Mouse (Mus musculus) CH12.LX (cell line): ENCODE data around the gene Drap1. TPM values are rescaled to one million over a fixed set of nuclear protein-coding genes. Genes with fewer than 3 reads are reported as not detected.

Experiments used
- DNase-seq: peaks from one replicate; pipeline ENCODE4 v3.0.0-alpha.2; 2013; ENCODE audit errors: extremely low read depth
- H3K27ac ChIP-seq: 2 replicates; pipeline ENCODE4 v1.5.1; 2012; ENCODE audit warnings: low read depth, mild to moderate bottlenecking, control low read depth, moderate library complexity; ENCODE audit not compliant: insufficient read depth
- H3K27me3 ChIP-seq: replicated peaks from 2 replicates; pipeline ENCODE3; 2012; ENCODE audit warnings: inconsistent platforms
- H3K36me3 ChIP-seq, 2 experiments: replicated peaks in 1 of 2; 2 replicates each; pipeline versions ENCODE3 to v1.6.1; 2012; ENCODE audit warnings: inconsistent platforms in 1 of 2, low read length in 1 of 2, mild to moderate bottlenecking in 1 of 2, mixed read lengths in 1 of 2, moderate library complexity in 1 of 2; ENCODE audit not compliant: control insufficient read depth in 1 of 2, insufficient read depth in 1 of 2
- H3K4me1 ChIP-seq, 2 experiments: 2 replicates each; pipeline ENCODE4 v1.6.1; 2012; ENCODE audit warnings: inconsistent platforms in 1 of 2, moderate library complexity in 1 of 2; ENCODE audit not compliant: insufficient read depth in 2 of 2, control insufficient read depth in 1 of 2
- H3K4me2 ChIP-seq: 2 replicates; pipeline ENCODE4 v1.6.1; 2012; ENCODE audit warnings: low read depth, mild to moderate bottlenecking, control low read depth; ENCODE audit not compliant: poor library complexity, insufficient read depth, severe bottlenecking
- H3K4me3 ChIP-seq, 3 experiments: fragments of 150-350 bp in 1 of 3; sonication (generic) in 1 of 3; replicated peaks in 1 of 3; 2 replicates each; pipeline versions ENCODE3 to v1.5.1; 2011 to 2012; ENCODE audit warnings: low read depth in 2 of 3, low read length in 2 of 3, mild to moderate bottlenecking in 2 of 3, moderate library complexity in 2 of 3, control low read depth in 1 of 3, improper control_type of control experiment in 1 of 3, inconsistent platforms in 1 of 3, mixed read lengths in 1 of 3; ENCODE audit not compliant: poor library complexity in 1 of 3
- H3K79me2 ChIP-seq: replicated peaks from 2 replicates; pipeline ENCODE4 v1.6.1; 2012; ENCODE audit warnings: mild to moderate bottlenecking, moderate library complexity; ENCODE audit not compliant: control insufficient read depth, poor library complexity, insufficient read depth, severe bottlenecking; ENCODE audit errors: extremely low read depth
- H3K9ac ChIP-seq: 2 replicates; pipeline ENCODE4 v1.6.1; 2012; ENCODE audit warnings: low read depth, mild to moderate bottlenecking, control low read depth, moderate library complexity; ENCODE audit not compliant: insufficient read depth
- H3K9me3 ChIP-seq: replicated peaks from 2 replicates; pipeline ENCODE3; 2012; ENCODE audit warnings: low read length, inconsistent platforms, mixed read lengths
- MAFK ChIP-seq: IDR thresholded peaks from 2 replicates; pipeline ENCODE4 v1.6.1; 2011; ENCODE audit warnings: low read length, improper control_type of control experiment; ENCODE audit not compliant: insufficient replicate concordance
- MXI1 ChIP-seq: IDR thresholded peaks from 2 replicates; pipeline ENCODE4 v1.6.1; 2011; ENCODE audit warnings: mild to moderate bottlenecking, low read depth, low read length, improper control_type of control experiment
- USF2 ChIP-seq: conservative IDR thresholded peaks from 2 replicates; pipeline ENCODE4 v1.6.1; 2011; ENCODE audit warnings: low read depth, low read length, improper control_type of control experiment
- dilution Hi-C: fragments of 300-500 bp; cut with MboI; formaldehyde crosslinking; loops from 2 replicates; pipeline ENCODE4 v1.14.3; 2020; ENCODE audit warnings: low sequenced_read_pairs; ENCODE audit not compliant: extremely low pct_unique_long_range_greater_than_20kb, extremely low pct_ligation_motif_present
- in situ Hi-C: fragments of 300-500 bp; cut with MboI; formaldehyde crosslinking; loops from 3 replicates; pipeline ENCODE4 v1.14.3; 2019; ENCODE audit warnings: low sequenced_read_pairs, low pct_ligation_motif_present, low pct_unique_long_range_greater_than_20kb, mixed read lengths
- polyA plus RNA-seq: library from polyadenylated mRNA; unstranded; fragments of >175 nt; gene quantifications from 2 replicates; pipeline ENCODE4 v1.2.1, GENCODE M21; 2012; ENCODE audit warnings: low read depth; ENCODE audit not compliant: insufficient read length
- total RNA-seq, 2 experiments: library from RNA; depleted of rRNA; stranded (reverse); fragments of 300-350 nt in 1 of 2; fragments of >200 nt in 1 of 2; gene quantifications; 2 replicates each; pipeline ENCODE4 v1.2.3; 2012 to 2014

Drap1 gene
- total and polyA plus RNA-seq, 3 experiments = 73.3 to 180 (median 143) TPM

- no peaks in the 10 kb centered on the region for H3K27me3 ChIP-seq
- peaks cover 0 to 14% of the 10 kb centered on the region in 2 experiments; a peak in 2 of 4 replicates for H3K4me1 ChIP-seq
- no peak for TF ChIP-seq USF2
- in situ Hi-C loops (no loop called here), dilution Hi-C loops (no loop called here)
- no peak overlapping the region for H3K9ac ChIP-seq
- H3K9me3 ChIP-seq = no peaks in the 10 kb centered on the region
- H3K27ac ChIP-seq = no peak overlapping the region
- H3K79me2 ChIP-seq = peaks cover 4% of the 10 kb centered on the region; the same call in 1 of the 2 replicates
- H3K4me2 ChIP-seq = no peak overlapping the region
- DNase-seq = no peak
- no peak overlapping the region for H3K4me3 ChIP-seq
- H3K36me3 ChIP-seq = peaks cover 54 to 84% of the 10 kb centered on the region in 2 experiments
Observed at GRCm38 (mm10) chr19:5374748-5375147, 50.0 kb downstream of the Drap1 start.

GRCm38 (mm10) chr19:5374177-5374576, 50.6 kb downstream of the Drap1 start:
- no peak overlapping the region for H3K9ac ChIP-seq
- in situ Hi-C loops = no loop called here
- TF ChIP-seq MXI1 (no peak), MAFK (no peak)
- TF ChIP-seq, all 38 proteins: peak for 0
- Histone ChIP-seq H3K27me3 (no peaks in the 10 kb centered on the region), H3K27ac (no peak overlapping the region), H3K79me2 (peaks cover 5% of the 10 kb centered on the region; the same call in 1 of the 2 replicates), H3K9me3 (no peaks in the 10 kb centered on the region), H3K36me3 (peaks cover 50 to 84% of the 10 kb centered on the region in 2 experiments), H3K4me2 (no peak overlapping the region), H3K4me1 (peaks cover 0 to 14% of the 10 kb centered on the region in 2 experiments; a peak in 2 of 4 replicates), H3K4me3 (no peak overlapping the region)
- dilution Hi-C loops = no loop called here
- no peak for DNase-seq

Other genes starting within 250 kb of the Drap1 start
Only the 20 nearest of the 25 such genes appear.
- gene Sf3b2, start 129.5 kb downstream of the Drap1 start, total RNA-seq (2012; rRNA removed) = 191 and 195 TPM in 2 replicates
- gene Sf3b2, start 129.5 kb downstream of the Drap1 start, total RNA-seq (2014; rRNA removed) = 155 and 161 TPM in 2 replicates
- 238 and 279 TPM in 2 replicates for gene Sf3b2, start 129.5 kb downstream of the Drap1 start, polyA plus RNA-seq
- not detected in 2 replicates for gene Gal3st3, start 126.6 kb downstream of the Drap1 start, total RNA-seq (2012; rRNA removed)
- not detected in 2 replicates for gene Gal3st3, start 126.6 kb downstream of the Drap1 start, total RNA-seq (2014; rRNA removed)
- not detected in 2 replicates for gene Gal3st3, start 126.6 kb downstream of the Drap1 start, polyA plus RNA-seq
- gene Catsper1, start 89.2 kb downstream of the Drap1 start, total RNA-seq (2012; rRNA removed) = not detected in 2 replicates
- gene Catsper1, start 89.2 kb downstream of the Drap1 start, total RNA-seq (2014; rRNA removed) = not detected in 2 replicates
- gene Catsper1, start 89.2 kb downstream of the Drap1 start, polyA plus RNA-seq = not detected in 2 replicates
- gene Cst6, start 75.4 kb downstream of the Drap1 start, total RNA-seq (2012; rRNA removed) = 1.9 and 3.5 TPM in 2 replicates
- not detected in 2 replicates for gene Cst6, start 75.4 kb downstream of the Drap1 start, total RNA-seq (2014; rRNA removed)
- gene Cst6, start 75.4 kb downstream of the Drap1 start, polyA plus RNA-seq = not detected in 2 replicates
- gene Eif1ad, start 58.2 kb downstream of the Drap1 start, total RNA-seq (2012; rRNA removed) = 68.4 and 82.5 TPM in 2 replicates
- gene Eif1ad, start 58.2 kb downstream of the Drap1 start, total RNA-seq (2014; rRNA removed) = 79.3 and 86.0 TPM in 2 replicates
- 97.7 and 98.8 TPM in 2 replicates for gene Eif1ad, start 58.2 kb downstream of the Drap1 start, polyA plus RNA-seq
- 161 and 176 TPM in 2 replicates for gene Banf1, start 57.8 kb downstream of the Drap1 start, total RNA-seq (2012; rRNA removed)
- 212 and 273 TPM in 2 replicates for gene Banf1, start 57.8 kb downstream of the Drap1 start, total RNA-seq (2014; rRNA removed)
- gene Banf1, start 57.8 kb downstream of the Drap1 start, polyA plus RNA-seq = 450 and 496 TPM in 2 replicates
- 78.3 and 85.8 TPM in 2 replicates for gene Sart1, start 36.3 kb downstream of the Drap1 start, total RNA-seq (2012; rRNA removed)
- 46.7 and 47.7 TPM in 2 replicates for gene Sart1, start 36.3 kb downstream of the Drap1 start, total RNA-seq (2014; rRNA removed)
- gene Sart1, start 36.3 kb downstream of the Drap1 start, polyA plus RNA-seq = 104 and 132 TPM in 2 replicates
- 0.80 and 0.89 TPM in 2 replicates for gene Tsga10ip, start 22.5 kb downstream of the Drap1 start, total RNA-seq (2012; rRNA removed)
- 0.14 TPM in 1 of 2 replicates, not detected in the other for gene Tsga10ip, start 22.5 kb downstream of the Drap1 start, total RNA-seq (2014; rRNA removed)
- 0.87 and 1.0 TPM in 2 replicates for gene Tsga10ip, start 22.5 kb downstream of the Drap1 start, polyA plus RNA-seq
- 8.6 and 9.8 TPM in 2 replicates for gene AI837181, start 165 bp upstream of the Drap1 start, total RNA-seq (2012; rRNA removed)
- gene AI837181, start 165 bp upstream of the Drap1 start, total RNA-seq (2014; rRNA removed) = 19.3 and 22.0 TPM in 2 replicates
- 20.7 and 25.1 TPM in 2 replicates for gene AI837181, start 165 bp upstream of the Drap1 start, polyA plus RNA-seq
- not detected in 2 replicates for gene Fosl1, start 22.6 kb upstream of the Drap1 start, total RNA-seq (2012; rRNA removed)
- gene Fosl1, start 22.6 kb upstream of the Drap1 start, total RNA-seq (2014; rRNA removed) = not detected in 2 replicates
- not detected in 2 replicates for gene Fosl1, start 22.6 kb upstream of the Drap1 start, polyA plus RNA-seq
- 4.2 and 4.8 TPM in 2 replicates for gene Ccdc85b, start 32.9 kb upstream of the Drap1 start, total RNA-seq (2012; rRNA removed)
- gene Ccdc85b, start 32.9 kb upstream of the Drap1 start, total RNA-seq (2014; rRNA removed) = 2.0 and 2.1 TPM in 2 replicates
- gene Ccdc85b, start 32.9 kb upstream of the Drap1 start, polyA plus RNA-seq = 4.1 and 5.0 TPM in 2 replicates
- gene Fibp, start 35.6 kb upstream of the Drap1 start, total RNA-seq (2012; rRNA removed) = 37.5 and 43.0 TPM in 2 replicates
- 23.9 and 29.1 TPM in 2 replicates for gene Fibp, start 35.6 kb upstream of the Drap1 start, total RNA-seq (2014; rRNA removed)
- 52.4 and 74.9 TPM in 2 replicates for gene Fibp, start 35.6 kb upstream of the Drap1 start, polyA plus RNA-seq
- 0.38 TPM in 2 replicates for gene Ctsw, start 43.5 kb upstream of the Drap1 start, total RNA-seq (2012; rRNA removed)
- gene Ctsw, start 43.5 kb upstream of the Drap1 start, total RNA-seq (2014; rRNA removed) = 0.23 TPM in 1 of 2 replicates, not detected in the other
- 0.60 and 1.1 TPM in 2 replicates for gene Ctsw, start 43.5 kb upstream of the Drap1 start, polyA plus RNA-seq
- 0.51 and 0.59 TPM in 2 replicates for gene Efemp2, start 49.0 kb upstream of the Drap1 start, total RNA-seq (2012; rRNA removed)
- gene Efemp2, start 49.0 kb upstream of the Drap1 start, total RNA-seq (2014; rRNA removed) = not detected in 2 replicates
- 0.50 and 1.5 TPM in 2 replicates for gene Efemp2, start 49.0 kb upstream of the Drap1 start, polyA plus RNA-seq
- gene Mus81, start 63.4 kb upstream of the Drap1 start, total RNA-seq (2012; rRNA removed) = 28.8 and 31.1 TPM in 2 replicates
- 18.0 and 20.4 TPM in 2 replicates for gene Mus81, start 63.4 kb upstream of the Drap1 start, total RNA-seq (2014; rRNA removed)
- 29.3 and 30.2 TPM in 2 replicates for gene Mus81, start 63.4 kb upstream of the Drap1 start, polyA plus RNA-seq
- gene Cfl1, start 65.5 kb upstream of the Drap1 start, total RNA-seq (2012; rRNA removed) = 818 and 982 TPM in 2 replicates
- gene Cfl1, start 65.5 kb upstream of the Drap1 start, total RNA-seq (2014; rRNA removed) = 932 and 999 TPM in 2 replicates
- 1,768 and 1,993 TPM in 2 replicates for gene Cfl1, start 65.5 kb upstream of the Drap1 start, polyA plus RNA-seq
- 0.25 and 0.34 TPM in 2 replicates for gene 1700020D05Rik, start 78.8 kb upstream of the Drap1 start, total RNA-seq (2012; rRNA removed)
- 0.23 TPM in 1 of 2 replicates, not detected in the other for gene 1700020D05Rik, start 78.8 kb upstream of the Drap1 start, total RNA-seq (2014; rRNA removed)
- gene 1700020D05Rik, start 78.8 kb upstream of the Drap1 start, polyA plus RNA-seq = 0.33 TPM in 1 of 2 replicates, not detected in the other
- 2.7 and 2.8 TPM in 2 replicates for gene Snx32, start 85.6 kb upstream of the Drap1 start, total RNA-seq (2012; rRNA removed)
- 0.75 and 0.96 TPM in 2 replicates for gene Snx32, start 85.6 kb upstream of the Drap1 start, total RNA-seq (2014; rRNA removed)
- 1.2 and 2.4 TPM in 2 replicates for gene Snx32, start 85.6 kb upstream of the Drap1 start, polyA plus RNA-seq
- gene Ovol1, start 135.7 kb upstream of the Drap1 start, total RNA-seq (2012; rRNA removed) = not detected in 2 replicates
- not detected in 2 replicates for gene Ovol1, start 135.7 kb upstream of the Drap1 start, total RNA-seq (2014; rRNA removed)
- gene Ovol1, start 135.7 kb upstream of the Drap1 start, polyA plus RNA-seq = not detected in 2 replicates
- 9.6 and 10.6 TPM in 2 replicates for gene Ap5b1, start 143.0 kb upstream of the Drap1 start, total RNA-seq (2012; rRNA removed)
- gene Ap5b1, start 143.0 kb upstream of the Drap1 start, total RNA-seq (2014; rRNA removed) = 3.2 and 3.6 TPM in 2 replicates
- gene Ap5b1, start 143.0 kb upstream of the Drap1 start, polyA plus RNA-seq = 6.5 and 8.5 TPM in 2 replicates